Mouse (Mus musculus): ENCODE results near the gene Dennd5a. TPM values are rescaled to one million over a fixed set of nuclear protein-coding genes. Genes with fewer than 3 reads are reported as not detected.
"Not testable (repeated sequence)": the region's sequence is repeated elsewhere in the genome, so short reads cannot be mapped to it uniquely, and the experiment has no call there.

The Dennd5a gene
- total and polyA plus RNA-seq, 2 experiments from 2014 or later = 29.3 to 191 TPM

DNA sequence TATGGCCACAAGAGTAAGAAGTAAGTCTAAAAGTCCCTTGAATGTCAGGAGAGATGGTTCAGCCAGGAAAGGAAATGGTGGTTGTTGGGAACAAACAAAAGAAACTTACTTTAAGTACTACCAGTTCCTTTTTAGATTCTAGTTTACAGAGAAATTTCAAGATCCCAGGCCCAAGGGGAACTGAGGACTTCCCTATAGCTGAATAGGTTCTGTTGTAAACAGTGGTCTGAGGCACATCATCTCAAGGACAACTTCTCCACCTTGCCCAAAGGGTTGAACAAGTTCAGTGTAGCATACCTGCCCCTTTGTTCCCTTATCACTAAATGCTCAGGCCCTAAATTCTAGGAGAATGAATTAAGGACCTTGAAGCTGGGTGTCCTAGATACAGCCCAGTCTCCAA is 41.8 kb upstream of the Dennd5a start:
- ATAC-seq (no peak), DNase-seq (ENCODE audit: low spot score) (no peak)
- Histone ChIP-seq H3K9me3 (ENCODE audit: low read length) (no peaks in the 10 kb centered on the region), H3K9ac (replicated peaks; ENCODE audit: low read length) (no peak overlapping the region), H3K4me2 (ENCODE audit: low read depth, low read length) (no peak overlapping the region), H3K4me3 (ENCODE audit: low read length) (no peak overlapping the region), H3K36me3 (ENCODE audit: insufficient read depth, low read length) (no peaks in the 10 kb centered on the region), H3K4me1 (ENCODE audit: insufficient read depth, low read length) (no peaks in the 10 kb centered on the region), H3K27ac (no peak overlapping the region), H3K27me3 (ENCODE audit: insufficient read depth, low read length) (no peaks in the 10 kb centered on the region)
- TF ChIP-seq CTCF (IDR thresholded peaks at IDR 0.05; ENCODE audit: low read depth) = no peak

- no peak for TF ChIP-seq CTCF (IDR thresholded peaks at IDR 0.05; ENCODE audit: low read depth)
- Histone ChIP-seq H3K36me3 (ENCODE audit: insufficient read depth, low read length) (no peaks in the 10 kb centered on the region), H3K9ac (replicated peaks; ENCODE audit: low read length) (no peak overlapping the region), H3K27ac (no peak overlapping the region), H3K9me3 (ENCODE audit: low read length) (no peaks in the 10 kb centered on the region), H3K4me2 (ENCODE audit: low read depth, low read length) (no peak overlapping the region), H3K4me1 (ENCODE audit: insufficient read depth, low read length) (no peaks in the 10 kb centered on the region), H3K27me3 (ENCODE audit: insufficient read depth, low read length) (no peaks in the 10 kb centered on the region), H3K4me3 (ENCODE audit: low read length) (no peak overlapping the region)
- WGBS = 84% methylated on average over 4 of the region's 4 CpGs
- DNase-seq (ENCODE audit: low spot score) (no peak), ATAC-seq (no peak)
Observed at GRCm38 (mm10) chr7:109998388-109998787, 38.1 kb upstream of the Dennd5a start.

- DNase-seq (ENCODE audit: low spot score) = peak; percentile 69
- H3K4me1 ChIP-seq (ENCODE audit: insufficient read depth, low read length) = no peaks in the 10 kb centered on the region
- no peaks in the 10 kb centered on the region for H3K9me3 ChIP-seq (ENCODE audit: low read length)
- no peak overlapping the region for H3K27ac ChIP-seq
- H3K4me3 ChIP-seq (ENCODE audit: low read length) = no peak overlapping the region
- no peaks in the 10 kb centered on the region for H3K36me3 ChIP-seq (ENCODE audit: insufficient read depth, low read length)
- H3K4me2 ChIP-seq (ENCODE audit: low read depth, low read length) = no peak overlapping the region
- peak; percentile 91 for ATAC-seq
- 44% methylated on average over 2 of the region's 2 CpGs for WGBS
- 0 out of 2 replicates have a peak overlapping the region, but pooled peaks have one; percentile 1 for H3K9ac ChIP-seq (replicated peaks; ENCODE audit: low read length)
- no peaks in the 10 kb centered on the region for H3K27me3 ChIP-seq (ENCODE audit: insufficient read depth, low read length)
- no peak for TF ChIP-seq CTCF (IDR thresholded peaks at IDR 0.05; ENCODE audit: low read depth)
Observed at GRCm38 (mm10) chr7:109993157-109993959, 33.1 kb upstream of the Dennd5a start.

DNA sequence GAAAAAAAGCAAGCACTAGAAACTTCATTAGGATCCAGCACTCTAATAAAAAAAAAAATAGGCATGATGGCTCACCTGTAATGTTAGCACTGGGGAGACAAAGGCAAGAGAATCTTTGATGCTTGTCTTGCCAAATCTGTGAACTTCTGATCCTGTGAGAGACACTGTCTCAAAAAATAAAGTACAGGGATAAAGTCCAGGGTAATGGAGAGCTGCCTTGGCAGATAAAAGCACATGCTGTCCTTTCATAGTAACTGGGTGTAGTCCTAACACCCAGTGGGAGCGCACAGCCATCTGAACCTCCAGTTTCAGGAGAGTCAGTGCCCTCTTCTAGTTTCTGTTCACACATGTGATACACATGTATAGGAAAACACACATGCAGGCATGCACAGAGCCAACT is 31.0 kb upstream of the Dennd5a start:
- no peak overlapping the region for H3K9ac ChIP-seq (replicated peaks; ENCODE audit: low read length)
- WGBS = 93% methylated on average over 1 of the region's 1 CpGs
- ATAC-seq (no peak), DNase-seq (ENCODE audit: low spot score) (no peak)
- no peaks in the 10 kb centered on the region for H3K36me3 ChIP-seq (ENCODE audit: insufficient read depth, low read length)
- no peaks in the 10 kb centered on the region for H3K27me3 ChIP-seq (ENCODE audit: insufficient read depth, low read length)
- no peaks in the 10 kb centered on the region for H3K4me1 ChIP-seq (ENCODE audit: insufficient read depth, low read length)
- H3K4me3 ChIP-seq (ENCODE audit: low read length) = no peak overlapping the region
- no peak overlapping the region for H3K4me2 ChIP-seq (ENCODE audit: low read depth, low read length)
- TF ChIP-seq CTCF (IDR thresholded peaks at IDR 0.05; ENCODE audit: low read depth) = no peak
- H3K9me3 ChIP-seq (ENCODE audit: low read length) = no peaks in the 10 kb centered on the region
- H3K27ac ChIP-seq = no peak overlapping the region

- DNase-seq (ENCODE audit: low spot score); H3K4me1 ChIP-seq (ENCODE audit: insufficient read depth, low read length); H3K36me3 ChIP-seq (ENCODE audit: insufficient read depth, low read length); H3K27me3 ChIP-seq (ENCODE audit: insufficient read depth, low read length); H3K9me3 ChIP-seq (ENCODE audit: low read length); ATAC-seq: not testable (repeated sequence)
- H3K9ac ChIP-seq (replicated peaks; ENCODE audit: low read length) = peak within 1 kb of the TSS; percentile 67
- WGBS = 35% methylated on average over 6 of the region's 6 CpGs
- H3K4me3 ChIP-seq (ENCODE audit: low read length) = peak within 1 kb of the TSS; percentile 56
- TF ChIP-seq CTCF (IDR thresholded peaks at IDR 0.05; ENCODE audit: low read depth) = peak; percentile 50
- H3K27ac ChIP-seq = peak within 1 kb of the TSS; percentile 83
- peak within 1 kb of the TSS; percentile 71 for H3K4me2 ChIP-seq (ENCODE audit: low read depth, low read length)
Observed at GRCm38 (mm10) chr7:109986775-109987174, 26.5 kb upstream of the Dennd5a start, which contains the start of gene Tmem41b. Tmem41b (minus strand) TSS chr7:109986929.

- under 1% methylated on average over 43 of the region's 43 CpGs for WGBS
- H3K9ac ChIP-seq (replicated peaks; ENCODE audit: low read length) = peak overlapping the region; percentile 67
- no peaks in the 10 kb centered on the region for H3K36me3 ChIP-seq (ENCODE audit: insufficient read depth, low read length)
- ATAC-seq = peak; percentile 99
- no peak for TF ChIP-seq CTCF (IDR thresholded peaks at IDR 0.05; ENCODE audit: low read depth)
- H3K9me3 ChIP-seq (ENCODE audit: low read length) = no peaks in the 10 kb centered on the region
- 0 out of 2 replicates have a peak, but pooled peaks cover 4% of the 10 kb centered on the region for H3K4me1 ChIP-seq (ENCODE audit: insufficient read depth, low read length)
- H3K27me3 ChIP-seq (ENCODE audit: insufficient read depth, low read length) = no peaks in the 10 kb centered on the region
- H3K4me3 ChIP-seq (ENCODE audit: low read length) = peak overlapping the region; percentile 56
- peak overlapping the region; percentile 71 for H3K4me2 ChIP-seq (ENCODE audit: low read depth, low read length)
- DNase-seq (ENCODE audit: low spot score) = peak; percentile 100
- peak overlapping the region; percentile 83 for H3K27ac ChIP-seq
Observed at GRCm38 (mm10) chr7:109986133-109986669, 25.9 kb upstream of the Dennd5a start.

All from hindbrain, postnatal 0 days (tissue).